Mouse (Mus musculus) lung, embryonic 16.5 days (tissue): ENCODE measurements at regions not wholly inside any gene's neighbourhood (a gene's known extent, or its start where the extent isn't known, plus 50 kb on each side); places are given as distances from the start of the nearest gene placed in this dataset. TPM values are rescaled to one million over a fixed set of nuclear protein-coding genes. Genes with fewer than 3 reads are reported as not detected.

Experiments used
- ATAC-seq: fragments of 200-750 bp; cut with Nextera tagmentation; 2 replicates; pipeline ENCODE4 v1.8.0; 2017; ENCODE audit warnings: low read depth, mild to moderate bottlenecking, moderate library complexity
- H3K27ac ChIP-seq: fragments of 300-500 bp; sonication (generic); 2 replicates; pipeline ENCODE4 v1.5.1; 2014; ENCODE audit warnings: mild to moderate bottlenecking, control low read depth, low read length
- H3K27me3 ChIP-seq: fragments of 300-500 bp; sonication (generic); 2 replicates; pipeline ENCODE4 v1.6.1; 2014; ENCODE audit warnings: low read depth, low read length, mixed read lengths; ENCODE audit not compliant: control insufficient read depth, insufficient read depth
- H3K36me3 ChIP-seq: fragments of 300-500 bp; sonication (generic); 2 replicates; pipeline ENCODE4 v1.6.1; 2014; ENCODE audit warnings: low read length; ENCODE audit not compliant: control insufficient read depth, insufficient read depth
- H3K4me1 ChIP-seq: fragments of 300-500 bp; sonication (generic); replicated peaks from 2 replicates; pipeline ENCODE4 v1.6.1; 2014; ENCODE audit warnings: low read length, mixed read lengths; ENCODE audit not compliant: control insufficient read depth, insufficient read depth
- H3K4me2 ChIP-seq: fragments of 300-500 bp; sonication (generic); 2 replicates; pipeline ENCODE4 v1.6.1; 2014; ENCODE audit warnings: low read depth, low read length, control low read depth
- H3K4me3 ChIP-seq: fragments of 300-500 bp; sonication (generic); 2 replicates; pipeline ENCODE4 v1.5.1; 2014; ENCODE audit warnings: mild to moderate bottlenecking, low read length, control low read depth
- H3K9ac ChIP-seq: fragments of 300-500 bp; sonication (generic); 2 replicates; pipeline ENCODE4 v1.6.1; 2014; ENCODE audit warnings: low read length, control low read depth
- H3K9me3 ChIP-seq: fragments of 300-500 bp; sonication (generic); 2 replicates; pipeline ENCODE4 v1.6.1; 2016; ENCODE audit warnings: low read length; ENCODE audit not compliant: control insufficient read depth
- WGBS: fragments of 180-500 bp; shearing (Covaris S2); extraction: QIAGEN DNeasy Blood & Tissue Kit; methylation state at CpG from one replicate; pipeline ENCODE4 v1.1.7; 2014; 5-methylcytosine and 5-hydroxymethylcytosine counted together
- microRNA-seq: library from miRNA; unstranded; fragments of <30 nt; microRNA quantifications from one replicate; pipeline ENCODE4, GENCODE M21; 2016

DNA sequence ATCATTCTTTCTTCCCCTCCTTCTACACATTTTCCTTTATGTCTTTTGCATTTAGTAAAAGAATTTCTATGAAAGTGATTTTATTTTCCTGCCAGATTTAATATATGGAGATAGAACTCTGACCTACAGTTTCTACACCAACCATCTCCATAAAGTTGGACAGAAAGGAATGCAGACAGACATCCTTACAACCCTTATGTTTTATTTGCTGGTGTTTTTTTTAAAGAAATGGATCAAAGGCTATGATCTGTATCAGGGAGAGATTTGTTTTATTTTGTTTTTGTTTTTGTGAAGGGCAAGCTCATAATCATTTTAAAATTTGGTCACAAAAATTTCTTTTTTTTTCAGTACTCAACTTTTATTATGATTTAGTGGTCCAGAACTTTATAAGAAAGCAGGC, 391.2 kb upstream of the Ddx18 start:
- Histone ChIP-seq H3K4me2 (no peak overlapping the region), H3K4me3 (no peak overlapping the region), H3K27me3 (no peaks in the 10 kb centered on the region), H3K36me3 (no peaks in the 10 kb centered on the region), H3K27ac (no peak overlapping the region), H3K9ac (no peak overlapping the region), H3K9me3 (no peaks in the 10 kb centered on the region), H3K4me1 (no peaks in the 10 kb centered on the region)
- ATAC-seq = no peak

DNA sequence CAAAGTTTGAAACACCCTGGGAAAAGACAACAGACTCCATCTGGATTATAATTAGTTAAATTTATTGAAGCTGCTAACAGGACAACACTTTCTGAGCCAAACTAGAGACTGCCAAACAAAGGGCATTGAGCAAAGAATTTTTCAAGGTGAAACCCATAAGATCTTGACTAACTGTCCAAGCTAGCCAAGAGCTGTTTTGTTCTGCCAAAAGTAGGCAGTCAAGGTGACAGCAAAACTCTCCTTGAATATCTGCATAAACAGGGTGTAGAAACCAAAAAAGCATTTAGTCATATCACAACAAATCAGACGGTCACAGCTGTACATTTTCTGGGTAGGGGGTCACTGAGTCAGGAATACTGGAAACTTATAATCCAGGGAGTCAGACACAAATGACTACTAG, 368.1 kb upstream of the Ddx18 start:
- Histone ChIP-seq H3K36me3 (no peaks in the 10 kb centered on the region), H3K9ac (no peak overlapping the region), H3K27ac (no peak overlapping the region), H3K9me3 (no peaks in the 10 kb centered on the region), H3K27me3 (no peaks in the 10 kb centered on the region), H3K4me2 (no peak overlapping the region), H3K4me3 (no peak overlapping the region), H3K4me1 (no peaks in the 10 kb centered on the region)
- WGBS = 58% methylated on average over 1 of the region's 1 CpGs
- no peak for ATAC-seq

Small RNA genes lying in the stretch of these regions (microRNA-seq; reads per million reads assigned to microRNA genes)
- gene Gm26472 = not detected
